Mouse (Mus musculus) R1 (cell line): Measurements from ENCODE around the gene AC153137.1.
"Not testable (repeated sequence)": the region's sequence is repeated elsewhere in the genome, so short reads cannot be mapped to it uniquely, and the experiment has no call there.

Source experiments
- DNase-seq: peaks from one replicate; pipeline ENCODE4 v3.0.0-alpha.2; 2018; ENCODE audit warnings: low read depth, low spot score

AC153137.1 gene

DNA sequence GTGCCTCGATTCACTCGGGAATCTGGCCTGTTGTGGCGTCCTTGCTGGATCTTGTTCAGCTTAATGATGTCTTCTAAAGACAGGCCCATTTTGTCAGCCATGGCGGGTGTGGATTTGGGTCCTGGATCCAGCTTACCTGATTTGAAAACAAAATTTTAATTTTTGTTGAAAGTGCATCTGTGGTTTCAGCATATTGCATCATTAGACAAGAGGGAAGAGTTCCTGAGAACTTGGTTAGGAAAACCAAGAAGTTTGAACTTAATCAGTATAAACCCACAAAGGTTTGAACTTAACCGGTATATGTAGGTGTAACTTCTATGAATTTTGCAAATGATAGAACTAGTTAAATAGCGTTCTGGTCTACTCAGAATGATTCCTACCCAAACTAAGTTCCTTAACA lies at the start of gene AC153137.1:
AC153137.1 (minus strand) TSS at position 101 of the 400 bp plus-strand sequence.
- not testable (repeated sequence) for DNase-seq

DNA sequence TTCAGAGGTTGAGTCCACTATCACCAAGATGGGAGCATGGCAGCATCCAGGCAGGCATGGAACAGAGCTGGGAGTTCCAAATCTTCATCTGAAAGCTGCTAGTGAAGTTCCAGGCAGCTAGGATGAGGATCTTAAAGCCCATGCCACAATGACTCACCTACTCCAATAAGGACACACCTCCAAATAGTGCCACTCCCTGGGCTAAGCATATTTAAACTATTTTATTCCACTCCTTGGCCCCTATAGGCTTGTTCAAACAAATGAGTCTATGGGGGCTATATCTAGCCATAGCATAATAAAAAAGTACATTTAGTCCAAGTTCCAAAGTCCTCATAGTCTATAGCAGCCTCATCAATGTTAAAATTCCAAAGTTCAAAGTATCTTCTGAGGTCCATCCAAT lies 45.4 kb upstream of the AC153137.1 start:
- no peak for DNase-seq

DNA sequence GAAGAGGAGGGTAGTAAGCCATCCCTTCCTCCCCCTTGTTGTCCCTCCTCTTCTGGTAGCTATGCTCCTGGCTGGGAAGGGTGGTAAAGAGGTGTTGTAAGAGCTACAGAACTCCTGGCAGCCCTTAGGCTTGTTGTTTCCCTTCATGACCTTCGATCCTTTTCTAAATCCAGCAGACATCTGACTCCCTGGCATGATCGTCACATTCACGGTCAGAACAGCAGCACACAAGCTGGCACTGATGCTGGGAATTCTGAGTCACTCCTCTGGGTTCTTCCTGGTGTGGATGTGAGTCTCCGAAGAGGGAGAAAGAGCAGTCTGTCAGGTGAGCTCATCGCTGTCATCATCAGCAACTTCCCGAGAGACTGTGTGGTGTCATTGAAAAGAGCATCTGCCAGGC lies 41.5 kb upstream of the AC153137.1 start:
- no peak for DNase-seq

DNA sequence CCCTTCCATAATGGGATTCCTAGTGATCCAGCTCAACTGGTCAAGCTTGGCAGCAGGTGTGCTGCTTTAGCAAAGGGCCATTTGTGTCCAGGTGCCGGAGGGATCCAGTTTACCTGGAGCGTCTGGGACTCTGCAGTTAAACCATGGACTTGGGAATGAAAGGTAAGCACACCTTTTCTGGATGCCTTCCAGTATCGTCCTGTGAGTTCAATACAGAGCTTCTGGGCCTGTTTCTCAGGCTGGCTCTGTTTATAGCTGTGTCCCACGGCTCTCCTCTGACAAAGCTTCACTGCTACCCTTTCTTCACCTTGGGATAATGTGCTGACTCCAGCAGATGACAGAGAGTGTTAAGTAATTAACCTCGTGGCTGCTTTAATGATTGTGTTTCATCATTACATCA lies 39.6 kb upstream of the AC153137.1 start:
- no peak for DNase-seq

GRCm38 (mm10) chr1:31016068-31016467 lies 38.3 kb upstream of the AC153137.1 start:
- DNase-seq, result no peak

DNA sequence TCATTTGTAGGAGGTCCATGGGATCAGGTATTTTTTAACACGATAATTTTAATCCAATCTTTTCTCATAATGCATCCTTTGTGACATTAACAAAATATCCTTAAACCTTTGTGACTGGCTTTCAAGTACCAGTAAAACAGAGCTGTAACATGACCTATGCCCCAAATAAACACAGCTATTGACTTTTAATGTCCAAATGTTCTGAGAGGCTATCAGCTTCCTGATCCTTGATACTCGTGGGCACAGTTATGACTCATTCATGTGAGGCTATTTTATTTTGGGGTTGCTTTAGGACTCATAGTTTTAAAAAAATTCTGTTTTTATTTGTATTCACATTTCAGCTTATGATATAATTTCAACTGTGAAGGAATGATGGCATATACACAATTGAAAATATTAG lies 37.5 kb upstream of the AC153137.1 start:
- DNase-seq, result no peak

DNA sequence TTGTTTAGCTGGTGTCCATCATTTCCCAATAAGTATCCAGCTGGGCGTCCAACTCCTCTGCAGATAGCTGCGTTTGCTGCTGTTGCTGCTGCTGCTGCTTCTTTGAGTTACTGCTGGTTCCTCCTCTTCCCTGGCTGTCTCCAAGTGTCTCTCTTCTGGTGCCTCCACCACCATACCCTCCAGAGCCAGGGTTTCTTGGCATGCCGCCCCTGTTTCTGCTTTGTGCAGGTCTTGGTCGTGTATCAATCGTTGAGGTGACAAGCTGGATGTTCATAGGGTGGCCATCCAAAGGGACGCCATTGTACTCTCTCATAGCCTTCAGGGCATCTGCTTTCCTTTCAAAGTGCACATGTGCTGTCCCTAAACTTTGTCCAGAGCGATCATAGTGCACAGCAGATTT lies 529 bp downstream of the AC153137.1 start:
- DNase-seq, result not testable (repeated sequence)

DNA sequence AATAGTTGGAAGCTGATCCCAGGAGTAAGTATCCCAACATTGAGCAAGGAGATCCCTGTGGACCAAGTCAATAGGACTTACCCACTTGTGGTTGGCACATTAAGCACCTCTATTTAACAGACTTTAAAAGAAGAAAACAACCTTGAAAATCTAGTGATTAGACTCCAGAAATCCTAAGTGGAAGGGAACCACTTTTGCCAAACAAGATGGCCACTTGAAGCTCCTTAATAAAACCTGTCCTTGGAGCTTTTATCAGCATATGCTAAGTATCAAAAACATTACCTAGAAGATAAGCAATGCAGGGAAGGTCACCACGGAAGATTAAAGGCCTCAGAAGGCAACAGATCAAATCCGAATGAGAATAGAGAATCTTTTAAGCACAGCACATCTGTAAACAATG lies 26.0 kb downstream of the AC153137.1 start:
- DNase-seq, result no peak

GRCm38 (mm10) chr1:30950456-30950835 lies 27.3 kb downstream of the AC153137.1 start:
- DNase-seq, result no peak

- DNase-seq, result peak; percentile 95
Observed at GRCm38 (mm10) chr1:30949710-30950455, 27.9 kb downstream of the AC153137.1 start.

GRCm38 (mm10) chr1:30948950-30949639 lies 28.7 kb downstream of the AC153137.1 start:
- peak; percentile 54 for DNase-seq

GRCm38 (mm10) chr1:30948361-30948949 lies 29.3 kb downstream of the AC153137.1 start:
- DNase-seq, result peak; percentile 77

DNA sequence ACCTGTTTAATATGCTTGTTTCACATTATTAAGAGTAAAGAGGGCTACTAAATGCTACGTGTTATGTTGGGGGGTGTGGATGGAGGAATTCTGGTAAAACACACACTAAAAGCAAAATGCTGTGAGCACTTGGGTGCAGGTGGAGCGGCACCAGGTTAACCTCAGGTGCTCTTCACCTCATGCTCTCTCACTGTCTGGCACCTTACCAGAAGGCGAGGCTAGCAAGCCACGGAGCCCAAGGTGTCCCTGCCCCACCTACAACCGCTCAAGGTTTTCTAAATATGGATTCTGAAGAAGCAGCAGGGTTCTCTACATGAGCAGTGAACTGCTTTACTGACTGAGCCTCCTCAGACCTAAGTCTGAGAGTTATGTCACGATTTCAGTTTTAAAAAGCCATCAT lies 32.6 kb downstream of the AC153137.1 start:
- no peak for DNase-seq

- DNase-seq, result no peak
Observed at GRCm38 (mm10) chr1:30940571-30940970, 37.2 kb downstream of the AC153137.1 start.

DNA sequence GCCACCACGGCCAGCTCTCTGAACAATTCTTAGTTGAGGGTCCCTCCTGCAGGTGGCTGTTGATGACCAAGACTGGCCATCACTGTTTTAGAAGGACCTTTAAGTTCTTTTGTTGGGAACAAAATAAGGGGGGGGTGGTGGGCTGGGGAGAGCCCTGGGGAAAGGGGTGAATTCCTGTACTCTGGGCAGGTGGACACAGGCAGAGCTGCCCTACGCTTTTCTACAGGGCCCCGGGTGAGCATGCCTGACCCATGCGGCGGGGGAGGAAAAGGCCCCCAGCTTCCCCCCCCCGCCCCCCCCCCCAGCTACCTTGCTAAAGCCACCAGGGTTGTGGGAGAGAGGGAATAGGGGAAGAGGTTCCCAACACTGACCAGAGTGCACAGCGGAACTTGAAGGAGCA lies 39.4 kb downstream of the AC153137.1 start:
- DNase-seq, result no peak

GRCm38 (mm10) chr1:30937396-30937965 lies 40.3 kb downstream of the AC153137.1 start:
- peak; percentile 86 for DNase-seq

DNA sequence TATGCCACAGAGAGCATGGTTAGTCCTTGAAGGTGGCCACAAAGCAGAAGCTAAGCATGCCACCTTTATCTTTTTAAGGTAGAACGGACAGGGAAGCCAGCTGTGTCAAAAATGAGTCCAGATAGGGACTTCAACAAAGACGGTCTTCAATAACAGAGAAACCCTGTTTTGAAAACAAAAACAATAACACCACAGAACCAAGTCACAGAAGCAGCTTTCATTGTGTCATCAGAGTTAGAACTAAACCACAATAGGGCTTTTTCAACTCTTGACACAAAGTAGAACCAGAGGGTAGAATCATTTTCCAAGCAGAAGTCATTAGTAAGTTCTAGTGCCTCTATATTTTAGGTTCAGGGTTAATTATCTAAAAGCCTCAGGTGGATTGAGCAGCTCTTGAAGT lies 41.3 kb downstream of the AC153137.1 start:
- no peak for DNase-seq

- peak; percentile 81 for DNase-seq
Observed at GRCm38 (mm10) chr1:30930823-30931222, 46.9 kb downstream of the AC153137.1 start.

DNA sequence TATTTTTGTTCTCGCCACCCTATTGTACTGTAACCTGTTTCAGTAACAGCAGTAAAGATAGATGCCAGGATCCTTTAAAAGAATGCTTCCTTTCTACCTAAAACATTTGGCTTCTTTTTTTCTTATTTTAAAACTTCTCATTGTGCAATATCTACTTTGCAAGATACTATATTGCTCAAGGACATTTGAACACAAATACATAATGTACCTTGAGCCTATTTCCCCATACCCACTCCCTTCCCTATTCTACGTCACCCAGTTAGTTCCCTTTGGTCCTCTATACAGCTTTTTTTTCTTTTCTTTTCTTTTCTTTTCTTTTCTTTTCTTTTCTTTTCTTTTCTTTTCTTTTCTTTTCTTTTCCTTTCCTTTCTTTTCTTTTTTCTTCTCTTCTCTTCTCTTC lies 47.6 kb downstream of the AC153137.1 start:
- DNase-seq, result no peak
